Mouse (Mus musculus) ES-E14 (cell line): ENCODE data around the gene Ess2.

Source experiments
- HCFC1 ChIP-seq: IDR thresholded peaks from 2 replicates; pipeline ENCODE4 v1.6.1; 2012; ENCODE audit warnings: low read length, inconsistent platforms, borderline replicate concordance; ENCODE audit not compliant: insufficient read depth
- ZNF384 ChIP-seq: IDR thresholded peaks from 2 replicates; pipeline ENCODE4 v1.6.1; 2012; ENCODE audit warnings: low read depth, low read length, inconsistent platforms

DNA sequence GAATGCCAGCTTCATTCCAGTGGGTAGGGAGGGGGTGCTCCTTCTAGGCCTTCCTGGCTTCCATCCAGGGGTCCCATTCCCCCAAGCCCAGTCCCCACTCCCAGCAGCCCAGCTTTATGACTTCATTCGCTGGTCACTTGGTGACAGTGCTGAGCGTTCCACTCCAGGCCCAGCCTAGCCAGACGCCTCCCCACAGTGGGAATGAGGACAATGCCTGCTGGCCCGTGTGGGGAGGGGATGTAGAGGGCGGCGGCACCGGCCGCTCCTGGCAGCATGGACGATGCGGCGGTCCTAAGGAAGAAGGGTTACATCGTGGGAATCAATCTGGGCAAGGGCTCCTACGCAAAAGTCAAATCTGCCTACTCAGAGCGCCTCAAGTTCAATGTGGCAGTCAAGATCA is 12.7 kb downstream of the Ess2 start, which contains the start of the genes Dgcr2 and Tssk2:
- TF ChIP-seq ZNF384 = no peak
- no peak for TF ChIP-seq HCFC1
